Mouse (Mus musculus) E14TG2a.4 (cell line): ENCODE results near the gene Rerg.

Experiments used
- CTCF ChIP-seq: conservative IDR thresholded peaks from 2 replicates; pipeline ENCODE4 v1.5.1; 2014; ENCODE audit warnings: low read length
- NANOG ChIP-seq: IDR thresholded peaks from 2 replicates; pipeline ENCODE4 v1.6.1; 2014; ENCODE audit warnings: borderline replicate concordance, low read length, mixed read lengths

DNA sequence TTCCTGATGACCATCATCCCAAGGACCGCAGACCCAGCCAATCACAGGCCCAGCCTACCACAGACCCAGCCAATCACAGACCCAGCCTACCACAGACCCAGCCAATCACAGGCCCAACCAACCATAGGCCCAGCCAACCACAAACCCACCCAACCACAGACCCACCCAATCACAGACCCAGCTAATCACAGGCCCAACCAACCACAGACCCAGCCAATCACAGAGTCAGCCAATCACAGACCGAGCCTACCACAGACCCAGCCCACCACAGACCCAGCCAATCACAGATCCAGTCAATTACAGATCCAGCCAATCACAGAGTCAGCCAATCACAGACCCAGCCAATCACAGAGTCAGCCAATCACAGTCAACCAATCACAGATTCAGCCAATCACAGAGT is 23.4 kb downstream of the Rerg start:
- no peak for TF ChIP-seq CTCF
- TF ChIP-seq NANOG = no peak
